Mouse (Mus musculus) MEL (cell line): ENCODE results near the gene Spg21. TPM values are rescaled to one million over a fixed set of nuclear protein-coding genes. Genes with fewer than 3 reads are reported as not detected.

ENCODE experiments used
- DNase-seq: peaks from one replicate; pipeline ENCODE4 v3.0.0; 2011; ENCODE audit warnings: low read depth, low spot score
- H3K27ac ChIP-seq: 2 replicates; pipeline ENCODE4 v1.5.1; 2012; ENCODE audit warnings: low read depth, mild to moderate bottlenecking, control low read depth, low read length, moderate library complexity; ENCODE audit not compliant: control insufficient read depth
- H3K27me3 ChIP-seq, 2 experiments: fragments of 150-350 bp in 1 of 2; sonication (generic) in 1 of 2; 2 replicates each; pipeline ENCODE4 v1.6.1; 2012; ENCODE audit warnings: low read length in 2 of 2, mild to moderate bottlenecking in 2 of 2, improper control_type of control experiment in 1 of 2, moderate library complexity in 1 of 2; ENCODE audit not compliant: insufficient read depth in 2 of 2, control insufficient read depth in 1 of 2
- H3K36me3 ChIP-seq, 2 experiments: 2 replicates each; pipeline ENCODE4 v1.6.1; 2012 to 2014; ENCODE audit warnings: low read length in 2 of 2, improper control_type of control experiment in 1 of 2, inconsistent platforms in 1 of 2, mild to moderate bottlenecking in 1 of 2; ENCODE audit not compliant: insufficient read depth in 2 of 2, control insufficient read depth in 1 of 2
- H3K4me1 ChIP-seq, 2 experiments: fragments of 150-350 bp in 1 of 2; sonication (generic) in 1 of 2; 2 replicates each; pipeline ENCODE4 v1.6.1; 2012; ENCODE audit warnings: low read length in 2 of 2, improper control_type of control experiment in 1 of 2, mild to moderate bottlenecking in 1 of 2; ENCODE audit not compliant: insufficient read depth in 2 of 2, control insufficient read depth in 1 of 2
- H3K4me3 ChIP-seq, 2 experiments: fragments of 150-350 bp in 1 of 2; sonication (generic) in 1 of 2; 2 replicates each; pipeline ENCODE4 v1.5.1; 2012; ENCODE audit warnings: low read depth in 2 of 2, low read length in 2 of 2, mild to moderate bottlenecking in 2 of 2, moderate library complexity in 2 of 2, control low read depth in 1 of 2, improper control_type of control experiment in 1 of 2; ENCODE audit not compliant: control insufficient read depth in 1 of 2, insufficient read depth in 1 of 2
- H3K79me2 ChIP-seq: 2 replicates; pipeline ENCODE4 v1.6.1; 2012; ENCODE audit warnings: mild to moderate bottlenecking, low read length, moderate library complexity; ENCODE audit not compliant: control insufficient read depth, poor library complexity, insufficient read depth
- H3K9ac ChIP-seq: 2 replicates; pipeline ENCODE4 v1.6.1; 2012; ENCODE audit warnings: low read depth, mild to moderate bottlenecking, control low read depth, low read length, moderate library complexity; ENCODE audit not compliant: control insufficient read depth, poor library complexity, severe bottlenecking
- H3K9me3 ChIP-seq: fragments of 150-350 bp; sonication (generic); replicated peaks from 2 replicates; pipeline ENCODE4 v1.6.1; 2012; ENCODE audit warnings: mild to moderate bottlenecking, low read length, improper control_type of control experiment, moderate library complexity; ENCODE audit not compliant: insufficient read depth
- CTCF ChIP-seq, 3 experiments: IDR thresholded peaks in 2 of 3; conservative IDR thresholded peaks in 1 of 3; 2 replicates each; pipeline ENCODE4 v1.5.1; 2011 to 2012; ENCODE audit warnings: low read length in 3 of 3, low read depth in 2 of 3, mild to moderate bottlenecking in 2 of 3, improper control_type of control experiment in 1 of 3, inconsistent platforms in 1 of 3, mixed read lengths in 1 of 3, moderate library complexity in 1 of 3; ENCODE audit not compliant: control insufficient read depth in 1 of 3, insufficient read depth in 1 of 3, poor library complexity in 1 of 3, severe bottlenecking in 1 of 3
- E2F4 ChIP-seq: IDR thresholded peaks from 2 replicates; pipeline ENCODE4 v1.6.1; 2011; ENCODE audit warnings: low read depth, low read length, improper control_type of control experiment, borderline replicate concordance
- ELF1 ChIP-seq: IDR thresholded peaks from 2 replicates; pipeline ENCODE4 v1.6.1; 2014; ENCODE audit warnings: low read depth, mild to moderate bottlenecking, inconsistent platforms, low read length, improper control_type of control experiment, moderate library complexity
- EP300 ChIP-seq, 2 experiments: IDR thresholded peaks; 2 replicates each; pipeline ENCODE4 v1.6.1; 2011; ENCODE audit warnings: improper control_type of control experiment in 2 of 2, low read length in 2 of 2, low read depth in 1 of 2, mild to moderate bottlenecking in 1 of 2
- ETS1 ChIP-seq: IDR thresholded peaks from 2 replicates; pipeline ENCODE4 v1.6.1; 2012; ENCODE audit warnings: low read depth, mild to moderate bottlenecking, inconsistent platforms, low read length, improper control_type of control experiment, moderate library complexity
- GATA1 ChIP-seq: IDR thresholded peaks from 2 replicates; pipeline ENCODE4 v1.6.1; 2011; ENCODE audit warnings: low read depth, low read length, improper control_type of control experiment
- HCFC1 ChIP-seq: IDR thresholded peaks from 2 replicates; pipeline ENCODE4 v1.6.1; 2012; ENCODE audit warnings: low read depth, mild to moderate bottlenecking, inconsistent platforms, low read length, improper control_type of control experiment, moderate library complexity
- JUND ChIP-seq: IDR thresholded peaks from 2 replicates; pipeline ENCODE4 v1.6.1; 2011; ENCODE audit warnings: low read depth, mild to moderate bottlenecking, improper control_type of control experiment, low read length
- MAFK ChIP-seq: IDR thresholded peaks from 2 replicates; pipeline ENCODE4 v1.6.1; 2011; ENCODE audit warnings: low read depth, mild to moderate bottlenecking, low read length, improper control_type of control experiment, borderline replicate concordance
- MAX ChIP-seq: IDR thresholded peaks from 2 replicates; pipeline ENCODE4 v1.6.1; 2011; ENCODE audit warnings: low read length, improper control_type of control experiment
- MAZ ChIP-seq: IDR thresholded peaks from 2 replicates; pipeline ENCODE4 v1.6.1; 2012; ENCODE audit warnings: low read depth, mild to moderate bottlenecking, inconsistent platforms, low read length, improper control_type of control experiment
- MEF2A ChIP-seq: IDR thresholded peaks from 2 replicates; pipeline ENCODE4 v1.6.1; 2014; ENCODE audit warnings: low read depth, mild to moderate bottlenecking, inconsistent platforms, low read length, improper control_type of control experiment; ENCODE audit not compliant: poor library complexity, insufficient replicate concordance, severe bottlenecking; ENCODE audit errors: extremely low read depth
- MXI1 ChIP-seq: IDR thresholded peaks from 2 replicates; pipeline ENCODE4 v1.6.1; 2011; ENCODE audit warnings: mild to moderate bottlenecking, low read depth, low read length, improper control_type of control experiment
- MYB ChIP-seq: IDR thresholded peaks from 2 replicates; pipeline ENCODE4 v1.6.1; 2011; ENCODE audit warnings: mild to moderate bottlenecking, low read depth, low read length, improper control_type of control experiment
- NELFE ChIP-seq: IDR thresholded peaks from 2 replicates; pipeline ENCODE4 v1.6.1; 2011; ENCODE audit warnings: low read depth, low read length, improper control_type of control experiment
- NRF1 ChIP-seq: IDR thresholded peaks from 2 replicates; pipeline ENCODE4 v1.6.1; 2014; ENCODE audit warnings: low read depth, mild to moderate bottlenecking, inconsistent platforms, low read length, improper control_type of control experiment, moderate library complexity; ENCODE audit not compliant: poor library complexity, insufficient read depth, severe bottlenecking
- POLR2A ChIP-seq, 2 experiments: IDR thresholded peaks; 2 replicates each; pipeline ENCODE4 v1.6.1; 2011 to 2012; ENCODE audit warnings: low read length in 2 of 2, mild to moderate bottlenecking in 2 of 2, control low read depth in 1 of 2, improper control_type of control experiment in 1 of 2, low read depth in 1 of 2, moderate library complexity in 1 of 2; ENCODE audit not compliant: control insufficient read depth in 1 of 2, insufficient read depth in 1 of 2, poor library complexity in 1 of 2
- POLR2AphosphoS2 ChIP-seq: IDR thresholded peaks from 2 replicates; pipeline ENCODE4 v1.6.1; 2011; ENCODE audit warnings: low read length, improper control_type of control experiment
- RAD21 ChIP-seq: IDR thresholded peaks from 2 replicates; pipeline ENCODE4 v1.6.1; 2011; ENCODE audit warnings: mild to moderate bottlenecking, low read depth, low read length, improper control_type of control experiment
- RCOR1 ChIP-seq: IDR thresholded peaks from 2 replicates; pipeline ENCODE4 v1.6.1; 2012; ENCODE audit warnings: low read depth, mild to moderate bottlenecking, inconsistent platforms, low read length, improper control_type of control experiment
- SIN3A ChIP-seq: IDR thresholded peaks from 2 replicates; pipeline ENCODE4 v1.6.1; 2012; ENCODE audit warnings: low read length, improper control_type of control experiment, inconsistent platforms
- TCF12 ChIP-seq: IDR thresholded peaks from 2 replicates; pipeline ENCODE4 v1.6.1; 2014; ENCODE audit warnings: low read depth, mild to moderate bottlenecking, inconsistent platforms, low read length, improper control_type of control experiment, moderate library complexity
- UBTF ChIP-seq: IDR thresholded peaks from 2 replicates; pipeline ENCODE4 v1.6.1; 2012; ENCODE audit warnings: low read depth, mild to moderate bottlenecking, inconsistent platforms, low read length, improper control_type of control experiment, moderate library complexity, borderline replicate concordance; ENCODE audit not compliant: insufficient read depth
- USF2 ChIP-seq, 2 experiments: IDR thresholded peaks; 2 replicates each; pipeline ENCODE4 v1.6.1; 2011 to 2012; ENCODE audit warnings: improper control_type of control experiment in 2 of 2, low read length in 2 of 2, borderline replicate concordance in 1 of 2, inconsistent platforms in 1 of 2, low read depth in 1 of 2, mild to moderate bottlenecking in 1 of 2; ENCODE audit not compliant: insufficient read depth in 1 of 2
- ZC3H11A ChIP-seq: IDR thresholded peaks from 2 replicates; pipeline ENCODE4 v1.6.1; 2012; ENCODE audit warnings: low read depth, mild to moderate bottlenecking, inconsistent platforms, low read length, improper control_type of control experiment
- ZMIZ1 ChIP-seq: IDR thresholded peaks from 2 replicates; pipeline ENCODE4 v1.6.1; 2012; ENCODE audit warnings: low read depth, mild to moderate bottlenecking, inconsistent platforms, low read length, improper control_type of control experiment, moderate library complexity
- ZNF384 ChIP-seq: IDR thresholded peaks from 2 replicates; pipeline ENCODE4 v1.6.1; 2012; ENCODE audit warnings: low read depth, mild to moderate bottlenecking, inconsistent platforms, low read length, improper control_type of control experiment
- polyA plus RNA-seq, 2 experiments: library from polyadenylated mRNA; stranded (reverse) in 1 of 2; unstranded in 1 of 2; fragments of >175 nt in 1 of 2; fragments of >200 nt in 1 of 2; gene quantifications; 2 replicates each; pipeline versions ENCODE4 v1.2.1 to v1.2.4; 2012; ENCODE audit warnings: low replicate concordance in 2 of 2, low read depth in 1 of 2; ENCODE audit not compliant: insufficient read length in 2 of 2, insufficient read depth in 1 of 2, missing spikeins in 1 of 2
- total RNA-seq: library from RNA; depleted of rRNA; stranded (reverse); fragments of 300-350 nt; gene quantifications from 2 replicates; pipeline ENCODE4 v1.2.3, GENCODE M21; 2012

Spg21 gene
- total and polyA plus RNA-seq, 3 experiments, result 21.7 to 25.9 TPM; not detected in 1

DNA sequence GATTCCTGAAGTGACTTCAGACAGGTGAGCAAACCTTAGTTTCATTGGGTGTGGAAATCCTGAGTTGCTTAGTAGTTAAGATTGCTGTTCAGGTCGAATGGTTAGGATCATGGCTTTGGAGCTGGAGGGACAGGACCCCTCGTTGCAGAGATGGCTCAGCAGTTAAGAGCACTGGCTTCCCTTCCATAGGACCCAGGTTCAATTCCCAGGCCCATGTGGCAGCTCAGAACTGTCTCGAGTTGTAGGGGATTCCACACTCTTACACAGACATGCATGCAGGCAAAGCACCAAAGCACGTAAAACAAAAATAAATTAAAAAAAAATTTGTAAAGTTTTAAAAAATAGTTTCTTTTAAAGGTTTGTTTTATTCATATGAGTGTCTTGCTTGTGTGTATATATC lies 25.5 kb upstream of the Spg21 start:
- peak overlapping the region in 1 of 2 experiments; percentile 18; a peak in 1 of 4 replicates for H3K4me3 ChIP-seq
- no peak overlapping the region for H3K9ac ChIP-seq
- no peaks in the 10 kb centered on the region for H3K9me3 ChIP-seq
- peaks cover 10% of the 10 kb centered on the region for H3K79me2 ChIP-seq
- peaks cover 0 to 9% of the 10 kb centered on the region in 2 experiments; a peak in 2 of 4 replicates for H3K36me3 ChIP-seq
- H3K4me1 ChIP-seq, result peaks cover 0 to 10% of the 10 kb centered on the region in 2 experiments; a peak in 3 of 4 replicates
- DNase-seq, result no peak
- no peak overlapping the region for H3K27ac ChIP-seq
- no peaks in the 10 kb centered on the region for H3K27me3 ChIP-seq
- TF ChIP-seq RAD21 (no peak), E2F4 (no peak), MAFK (no peak), ZC3H11A (no peak), USF2 (IDR thresholded peaks at IDR 0.05; ENCODE audit: borderline replicate concordance in 1 of 2, insufficient read depth in 1 of 2, low read depth in 1 of 2, low read length in 2 of 2) (no peak), MYB (no peak), MXI1 (no peak), ETS1 (no peak), TCF12 (no peak), CTCF (IDR thresholded peaks at IDR 0.05 in 2 of 3, conservative IDR thresholded peaks at IDR 0.05 in 1 of 3; ENCODE audit: control insufficient read depth in 1 of 3, insufficient read depth in 1 of 3, low read depth in 2 of 3, low read length in 3 of 3, poor library complexity in 1 of 3, severe bottlenecking in 1 of 3) (no peak), NRF1 (no peak), MAX (no peak), POLR2AphosphoS2 (no peak), JUND (no peak), POLR2A (IDR thresholded peaks at IDR 0.05; ENCODE audit: control insufficient read depth in 1 of 2, insufficient read depth in 1 of 2, low read depth in 1 of 2, low read length in 2 of 2, poor library complexity in 1 of 2) (no peak)

DNA sequence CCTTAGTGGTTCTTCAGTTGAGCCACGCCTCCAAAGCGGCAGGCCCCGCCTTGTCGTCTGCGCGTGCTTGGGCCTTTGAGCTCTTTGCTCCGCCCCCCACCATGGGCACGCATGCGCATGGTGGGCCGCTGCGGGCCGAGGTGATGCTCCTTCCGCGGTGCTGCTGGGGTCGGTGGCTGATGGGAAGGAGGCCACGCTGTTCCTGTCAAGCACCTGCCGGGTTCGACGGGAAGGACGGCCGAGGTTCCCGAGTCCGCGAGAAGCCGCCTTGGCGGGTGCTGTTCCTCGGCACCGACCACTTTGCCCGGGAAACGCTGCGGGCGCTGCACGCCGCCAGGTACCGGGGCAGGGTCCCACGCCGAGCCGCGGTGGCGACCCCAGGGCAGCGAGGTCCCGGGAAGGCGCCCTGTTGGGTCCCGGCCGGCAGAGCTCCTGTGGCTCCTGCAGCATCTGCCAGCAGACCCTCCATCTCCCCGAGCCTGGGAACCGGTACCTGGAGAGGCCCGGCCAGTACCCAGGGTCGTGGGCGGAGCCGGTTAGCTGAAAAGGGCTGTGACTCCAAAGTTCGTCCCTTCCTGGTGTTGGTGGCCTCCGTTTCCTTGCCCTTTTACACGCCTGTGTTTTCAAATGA lies 25.0 kb upstream of the Spg21 start, which contains the start of gene Mtfmt:
Gene Mtfmt, plus strand, starts transcription at position 112 of the 631 bp plus-strand sequence.
- H3K27ac ChIP-seq, result peak within 1 kb of the TSS; percentile 3; the same call in 1 of the 2 replicates
- no peaks in the 10 kb centered on the region for H3K9me3 ChIP-seq
- peaks cover 0 to 10% of the 10 kb centered on the region in 2 experiments; a peak in 3 of 4 replicates for H3K4me1 ChIP-seq
- peak; percentile 96 for DNase-seq
- peaks cover 0 to 9% of the 10 kb centered on the region in 2 experiments; a peak in 2 of 4 replicates for H3K36me3 ChIP-seq
- peak within 1 kb of the TSS; percentile 76 to 84 for H3K4me3 ChIP-seq
- TF ChIP-seq MXI1 (peak; percentile 90), HCFC1 (peak; percentile 72), ELF1 (peak; percentile 73), ZMIZ1 (peak; percentile 79; the same call in 1 of the 2 replicates), UBTF (no peak), SIN3A (peak; percentile 60), MAZ (0 out of 2 replicates have a peak, but pooled peaks have one; percentile 39), EP300 (IDR thresholded peaks at IDR 0.05; ENCODE audit: low read depth in 1 of 2, low read length in 2 of 2) (no peak), ZNF384 (no peak), GATA1 (no peak), NRF1 (peak; percentile 95), RCOR1 (no peak), POLR2A (IDR thresholded peaks at IDR 0.05; ENCODE audit: control insufficient read depth in 1 of 2, insufficient read depth in 1 of 2, low read depth in 1 of 2, low read length in 2 of 2, poor library complexity in 1 of 2) (peak; percentile 89 to 92), POLR2AphosphoS2 (peak; percentile 78), RAD21 (no peak), E2F4 (no peak), MAX (peak; percentile 62; the same call in 1 of the 2 replicates), NELFE (peak; percentile 96), MEF2A (no peak), JUND (no peak), TCF12 (no peak)
- peaks cover 10% of the 10 kb centered on the region for H3K79me2 ChIP-seq
- H3K9ac ChIP-seq, result peak within 1 kb of the TSS; percentile 86
- no peaks in the 10 kb centered on the region for H3K27me3 ChIP-seq
